Mouse (Mus musculus) C2C12 (cell line): ENCODE results near the gene Mynn. TPM values are rescaled to one million over a fixed set of nuclear protein-coding genes. Genes with fewer than 3 reads are reported as not detected.

Source experiments
- H3K27me3 ChIP-seq: one replicate; pipeline ENCODE4 v1.6.1; 2011; ENCODE audit not compliant: control insufficient read depth, insufficient read depth, insufficient read length
- H3K36me3 ChIP-seq: one replicate; pipeline ENCODE4 v1.6.1; 2011; ENCODE audit not compliant: control insufficient read depth, insufficient read depth
- H3K4me3 ChIP-seq: one replicate; pipeline ENCODE4 v1.5.1; 2011; ENCODE audit warnings: mild to moderate bottlenecking, control low read depth; ENCODE audit not compliant: poor library complexity, insufficient read depth, severe bottlenecking
- H3K79me2 ChIP-seq: one replicate; pipeline ENCODE4 v1.6.1; 2011; ENCODE audit not compliant: control insufficient read depth, insufficient read depth
- H3K79me3 ChIP-seq: one replicate; pipeline ENCODE4 v1.6.1; 2011; ENCODE audit warnings: low read depth, control low read depth
- H3ac ChIP-seq: one replicate; pipeline ENCODE3; 2011; ENCODE audit warnings: low read depth; ENCODE audit not compliant: control insufficient read depth, insufficient read length
- CEBPB ChIP-seq: IDR thresholded peaks from one replicate; pipeline ENCODE4 v1.6.1; 2011; ENCODE audit warnings: low read depth, mild to moderate bottlenecking, control low read depth, moderate library complexity
- CTCF ChIP-seq: IDR thresholded peaks from one replicate; pipeline ENCODE4 v1.5.1; 2011; ENCODE audit not compliant: control insufficient read depth, insufficient read depth, insufficient read length
- FOSL1 ChIP-seq: IDR thresholded peaks from one replicate; pipeline ENCODE4 v1.8.0; 2011; ENCODE audit warnings: mild to moderate bottlenecking, low read length; ENCODE audit not compliant: poor library complexity, insufficient read depth, severe bottlenecking
- MAX ChIP-seq: IDR thresholded peaks from one replicate; pipeline ENCODE4 v1.6.1; 2011; ENCODE audit warnings: mild to moderate bottlenecking, control low read depth
- MYOD1 ChIP-seq: IDR thresholded peaks from one replicate; pipeline ENCODE4 v1.6.1; 2011; ENCODE audit warnings: low read depth; ENCODE audit not compliant: control insufficient read depth, insufficient read length
- MYOG ChIP-seq: IDR thresholded peaks from one replicate; pipeline ENCODE4 v1.6.1; 2011; ENCODE audit not compliant: control insufficient read depth, insufficient read length; ENCODE audit errors: extremely low read depth
- USF1 ChIP-seq: IDR thresholded peaks from one replicate; pipeline ENCODE4 v1.6.1; 2011; ENCODE audit warnings: low read depth, mild to moderate bottlenecking, control low read depth, moderate library complexity
- polyA plus RNA-seq: library from polyadenylated mRNA; unstranded; fragments of >200 nt; fragmentation: generic; extraction: Trizol; gene quantifications from one replicate; pipeline ENCODE4 v1.2.1, GENCODE M21; 2012; ENCODE audit warnings: missing spikeins

Gene Mynn
- polyA plus RNA-seq, 1 experiment: 3.5 TPM

GRCm38 (mm10) chr3:30608999-30609398, 7.1 kb downstream of the Mynn start:
- peaks cover 94% of the 10 kb centered on the region for H3K36me3 ChIP-seq
- H3ac ChIP-seq: no peak overlapping the region
- peaks cover 42% of the 10 kb centered on the region for H3K79me2 ChIP-seq
- H3K79me3 ChIP-seq: peaks cover 6% of the 10 kb centered on the region
- no peak for TF ChIP-seq MYOG
- no peak for TF ChIP-seq USF1
- no peak for TF ChIP-seq CTCF
- no peak for TF ChIP-seq MYOD1
- TF ChIP-seq FOSL1: no peak
- TF ChIP-seq MAX: no peak
- H3K4me3 ChIP-seq: no peak overlapping the region
- H3K27me3 ChIP-seq: no peaks in the 10 kb centered on the region

- H3ac ChIP-seq: no peak overlapping the region
- TF ChIP-seq CTCF (no peak), MYOD1 (no peak), FOSL1 (no peak), USF1 (no peak), CEBPB (no peak), MAX (no peak), MYOG (no peak)
- no peak overlapping the region for H3K4me3 ChIP-seq
- no peaks in the 10 kb centered on the region for H3K27me3 ChIP-seq
- H3K79me2 ChIP-seq: peaks cover 28% of the 10 kb centered on the region
- peaks cover 95% of the 10 kb centered on the region for H3K36me3 ChIP-seq
- peaks cover 2% of the 10 kb centered on the region for H3K79me3 ChIP-seq
These were observed 9.1 kb downstream of the Mynn start for GRCm38 (mm10) chr3:30610930-30611329.

GRCm38 (mm10) chr3:30620132-30620531, 18.3 kb downstream of the Mynn start:
- H3K79me3 ChIP-seq: no peaks in the 10 kb centered on the region
- no peak overlapping the region for H3ac ChIP-seq
- H3K36me3 ChIP-seq: peaks cover 35% of the 10 kb centered on the region
- no peaks in the 10 kb centered on the region for H3K27me3 ChIP-seq
- no peak for TF ChIP-seq MYOG
- TF ChIP-seq CTCF: no peak
- TF ChIP-seq FOSL1: no peak
- no peak for TF ChIP-seq USF1
- no peak for TF ChIP-seq MYOD1
- no peak for TF ChIP-seq MAX
- no peak for TF ChIP-seq CEBPB
- H3K4me3 ChIP-seq: no peak overlapping the region
- H3K79me2 ChIP-seq: no peaks in the 10 kb centered on the region

- no peak for TF ChIP-seq CTCF
- no peak for TF ChIP-seq FOSL1
- no peak for TF ChIP-seq MYOD1
- TF ChIP-seq MAX: no peak
- TF ChIP-seq CEBPB: no peak
- no peak for TF ChIP-seq USF1
- TF ChIP-seq MYOG: no peak
- Histone ChIP-seq H3K4me3 (no peak overlapping the region), H3ac (no peak overlapping the region), H3K79me2 (no peaks in the 10 kb centered on the region), H3K79me3 (no peaks in the 10 kb centered on the region), H3K27me3 (no peaks in the 10 kb centered on the region), H3K36me3 (no peaks in the 10 kb centered on the region)
These were observed 31.8 kb downstream of the Mynn start for GRCm38 (mm10) chr3:30633681-30634080.

GRCm38 (mm10) chr3:30635629-30636028, 33.8 kb downstream of the Mynn start:
- TF ChIP-seq CEBPB: no peak
- no peak for TF ChIP-seq USF1
- TF ChIP-seq FOSL1: no peak
- no peak for TF ChIP-seq MYOG
- TF ChIP-seq MAX: no peak
- no peak for TF ChIP-seq CTCF
- no peak for TF ChIP-seq MYOD1

GRCm38 (mm10) chr3:30644207-30644606, 42.3 kb downstream of the Mynn start, which contains the start of gene Lrriq4:
Gene Lrriq4 (plus strand): TSS chr3:30644507.
- no peak within 1 kb of the TSS for H3ac ChIP-seq
- H3K79me2 ChIP-seq: no peaks in the 10 kb centered on the region
- H3K27me3 ChIP-seq: peaks cover 11% of the 10 kb centered on the region
- H3K4me3 ChIP-seq: no peak within 1 kb of the TSS
- H3K36me3 ChIP-seq: no peaks in the 10 kb centered on the region
- TF ChIP-seq MYOD1: no peak
- no peak for TF ChIP-seq CEBPB
- TF ChIP-seq CTCF: no peak
- TF ChIP-seq FOSL1: no peak
- TF ChIP-seq USF1: no peak
- TF ChIP-seq MAX: no peak
- no peak for TF ChIP-seq MYOG
- no peaks in the 10 kb centered on the region for H3K79me3 ChIP-seq

More at GRCm38 (mm10) chr3:30635629-30636028, 33.8 kb downstream of the Mynn start:
- no peaks in the 10 kb centered on the region for H3K79me2 ChIP-seq
- H3K36me3 ChIP-seq: no peaks in the 10 kb centered on the region
- H3K79me3 ChIP-seq: no peaks in the 10 kb centered on the region
- no peaks in the 10 kb centered on the region for H3K27me3 ChIP-seq
- no peak overlapping the region for H3ac ChIP-seq
- no peak overlapping the region for H3K4me3 ChIP-seq
